Mouse (Mus musculus) spleen, postnatal 4 days (tissue): ENCODE data around the gene Ctf1.
"Not testable (repeated sequence)": the region's sequence is repeated elsewhere in the genome, so short reads cannot be mapped to it uniquely, and the experiment has no call there.

Experiments
- DNase-seq, 2 experiments: peaks; one replicate each; pipeline ENCODE4 v3.0.0; 2022; ENCODE audit warnings: low spot score in 2 of 2

The Ctf1 gene

DNA sequence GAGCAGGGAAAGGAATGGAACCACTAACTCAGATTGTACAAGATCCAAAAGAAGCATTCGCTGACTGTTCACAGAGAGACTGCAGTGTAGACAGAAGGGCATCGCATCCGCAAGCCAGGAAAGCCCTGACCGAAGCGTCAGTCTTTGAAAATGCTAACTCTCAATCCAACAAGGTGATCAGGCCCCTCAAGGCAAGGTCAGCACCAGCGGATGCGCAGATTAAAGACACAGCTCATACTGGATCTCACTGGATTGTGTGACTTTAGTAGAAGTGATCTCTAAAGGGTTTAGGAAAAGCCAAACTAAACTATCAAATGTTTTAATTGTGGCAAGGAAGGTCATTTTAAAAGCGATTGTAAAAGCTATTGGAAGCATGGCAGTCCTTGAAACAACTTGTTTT, 19.2 kb upstream of the Ctf1 start:
- no peak for DNase-seq

DNA sequence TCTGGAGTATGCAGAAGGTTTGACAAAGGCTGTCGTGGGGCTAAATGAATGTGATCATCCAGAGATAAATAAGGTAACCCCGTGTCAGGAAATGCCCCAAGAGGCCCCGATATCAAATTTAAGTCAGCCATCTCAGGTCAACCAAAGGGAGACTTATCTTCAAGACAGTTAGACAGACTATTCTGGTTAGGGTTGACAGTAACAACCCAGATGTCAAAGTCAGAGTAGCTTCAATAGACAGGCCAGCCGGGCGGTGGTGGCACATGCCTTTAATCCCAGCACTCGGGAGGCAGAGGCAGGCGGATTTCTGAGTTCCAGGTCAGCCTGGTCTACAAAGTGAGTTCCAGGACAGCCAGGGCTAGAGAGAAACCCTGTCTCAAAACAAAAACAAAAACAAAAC, 18.8 kb upstream of the Ctf1 start:
- not testable (repeated sequence) for DNase-seq

DNA sequence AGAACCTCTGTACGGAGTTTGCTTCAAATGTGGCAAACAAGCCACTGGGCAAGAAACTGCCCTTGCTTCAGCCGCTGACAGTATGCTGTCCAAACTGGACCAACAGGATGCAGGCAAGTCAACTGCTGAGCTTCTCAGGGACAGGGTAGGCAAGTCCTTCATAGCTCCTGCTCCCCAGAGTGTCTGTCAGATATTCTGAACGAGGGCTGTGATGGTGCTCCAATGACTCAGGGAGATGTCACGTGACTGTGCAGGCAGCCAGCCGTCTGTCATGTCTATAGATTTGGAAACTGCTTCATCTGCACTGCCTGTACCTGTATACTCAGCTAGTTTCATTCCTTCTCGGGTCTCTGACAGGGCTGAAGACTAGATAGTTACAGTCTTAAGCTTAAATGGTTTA, 13.6 kb upstream of the Ctf1 start:
- no peak for DNase-seq

DNA sequence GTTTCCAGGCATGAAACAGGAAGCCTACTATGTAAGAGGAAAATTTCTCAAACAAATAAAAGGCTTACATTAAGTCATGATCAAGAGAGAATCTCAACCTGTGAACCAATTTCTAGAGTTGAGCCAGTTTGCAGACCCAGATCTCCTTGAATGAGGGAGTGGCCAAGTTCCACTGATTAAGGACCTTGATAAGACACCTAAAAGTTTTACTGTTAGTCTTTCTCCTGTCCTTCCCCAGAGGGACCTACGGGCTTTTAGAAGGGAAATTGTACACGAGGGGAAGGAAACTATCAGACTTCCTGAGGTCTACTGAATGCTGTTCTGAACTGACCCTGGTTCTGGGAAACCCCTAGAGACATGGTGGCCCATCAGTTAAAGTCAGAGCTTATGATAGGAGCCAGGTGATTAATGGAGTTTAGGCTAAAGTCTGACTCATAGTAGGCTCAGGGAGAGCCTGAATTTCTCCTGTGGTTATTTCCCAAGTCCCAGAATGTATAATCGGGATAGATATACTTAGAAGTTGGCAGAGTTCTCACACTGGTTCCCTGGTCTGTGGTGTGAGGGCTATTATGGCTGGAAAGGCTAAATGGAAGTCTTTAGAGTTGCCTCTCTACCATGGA, 11.7 kb upstream of the Ctf1 start:
- no peak for DNase-seq

DNA sequence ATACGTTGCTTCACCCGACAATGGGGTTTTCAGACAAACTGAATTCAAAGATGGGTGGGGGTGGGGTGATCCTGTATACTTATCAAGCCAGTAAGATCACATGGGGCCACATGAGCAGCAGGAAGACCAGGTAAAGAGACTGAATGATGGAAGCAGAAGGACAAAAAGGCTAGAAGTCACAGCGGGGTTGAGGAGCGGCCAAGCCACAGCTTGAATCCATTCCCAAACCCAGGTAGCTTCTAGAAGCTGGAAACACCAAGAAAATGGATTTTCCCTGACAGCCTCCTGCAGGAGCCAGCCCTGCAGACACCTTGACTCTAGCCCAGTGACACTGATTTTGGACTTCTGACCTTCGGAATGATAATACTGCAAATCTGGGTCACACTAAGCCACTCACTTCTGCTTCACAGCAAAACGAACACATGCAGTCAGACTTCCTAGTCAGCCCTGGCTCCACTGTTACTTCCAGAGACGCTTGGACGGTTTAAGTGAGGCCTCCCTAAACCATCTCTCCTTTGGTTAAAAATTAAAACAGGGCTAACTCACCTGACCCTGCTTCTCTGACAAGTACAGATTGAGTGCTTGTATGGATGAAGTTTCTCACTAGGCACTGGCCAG, 8.9 kb upstream of the Ctf1 start:
- DNase-seq = no peak

DNA sequence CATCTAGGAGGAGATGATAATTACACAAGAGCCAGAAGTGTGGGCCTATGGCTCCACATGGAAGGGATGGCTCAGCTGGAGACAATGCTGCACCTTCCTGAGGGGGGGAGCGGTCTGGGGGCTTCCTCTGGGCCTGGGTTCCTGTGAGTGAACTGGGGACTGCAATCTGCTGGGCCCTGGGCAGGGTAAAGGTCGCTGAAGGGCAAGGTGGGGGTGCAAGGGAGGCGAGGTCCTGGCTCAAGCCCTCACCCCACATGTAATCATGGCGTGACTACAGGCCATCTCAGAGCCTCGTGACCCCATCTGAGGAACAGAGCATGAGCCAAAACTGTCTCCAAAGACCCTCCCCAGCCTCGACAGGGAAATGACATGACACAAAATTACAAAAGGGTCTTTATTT, 7.9 kb upstream of the Ctf1 start:
- no peak for DNase-seq

DNA sequence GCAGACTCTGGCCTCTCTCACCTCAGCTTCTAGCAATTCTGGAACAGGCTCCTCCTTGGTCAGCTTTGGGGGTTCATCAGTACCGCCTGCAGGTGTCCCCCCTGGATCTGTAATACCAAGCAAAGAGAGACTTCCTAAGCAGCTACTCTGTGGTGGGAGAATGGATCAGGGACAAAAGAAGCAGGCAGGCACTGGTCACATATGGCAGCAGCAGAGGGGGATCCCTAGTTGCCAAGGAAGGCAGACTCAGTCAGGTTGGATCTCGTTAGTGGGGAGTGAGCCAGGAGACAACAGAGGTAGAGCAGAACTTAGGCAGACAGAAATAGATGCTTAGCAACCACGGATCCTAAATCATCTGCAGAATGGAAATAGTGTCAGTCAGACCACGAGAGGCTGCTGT, 6.8 kb upstream of the Ctf1 start:
- DNase-seq = no peak

DNA sequence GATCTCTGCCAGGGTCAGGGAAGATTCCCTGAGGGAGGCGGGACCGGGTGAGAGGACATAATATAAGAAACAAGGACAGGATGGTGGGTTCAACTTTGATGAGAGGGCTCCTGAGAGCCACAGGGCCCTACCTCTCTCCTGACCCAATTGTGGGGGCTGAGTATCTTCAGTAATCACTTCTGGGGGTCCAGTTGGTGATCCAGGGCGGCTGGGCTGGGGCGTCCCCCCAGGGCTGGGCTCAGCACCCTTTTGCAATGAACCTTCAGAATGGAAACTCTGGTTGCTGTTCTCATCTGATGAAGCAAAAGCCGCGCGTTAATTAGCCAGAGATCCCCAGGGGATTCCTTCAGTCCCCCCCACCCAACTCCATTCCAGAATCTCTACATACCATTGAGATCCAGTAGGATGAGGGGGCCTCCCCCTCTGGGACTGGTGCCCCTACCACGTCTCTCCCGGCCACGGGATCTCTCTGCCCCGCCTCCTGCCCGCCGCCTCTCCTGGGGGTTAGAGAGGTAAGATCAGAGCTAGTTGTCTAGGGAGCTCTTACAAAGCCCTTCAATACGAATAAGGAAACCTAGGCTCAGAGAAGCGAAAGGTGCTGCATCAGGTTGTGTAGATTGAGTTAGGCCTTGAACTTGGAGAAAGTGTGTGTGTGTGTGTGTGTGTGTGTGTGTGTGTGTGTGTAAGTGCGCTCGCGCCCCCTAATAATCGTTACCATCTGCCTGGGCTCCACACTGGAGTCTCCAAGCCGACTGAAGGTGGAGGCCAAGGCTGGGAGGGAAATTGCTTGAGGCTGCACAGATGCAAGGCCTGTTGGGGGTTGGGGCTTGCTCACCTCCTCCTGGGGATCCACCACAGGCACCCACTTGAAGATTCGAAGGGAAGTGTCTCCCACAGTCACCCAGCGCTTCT, 5.2 kb upstream of the Ctf1 start:
- DNase-seq = no peak

DNA sequence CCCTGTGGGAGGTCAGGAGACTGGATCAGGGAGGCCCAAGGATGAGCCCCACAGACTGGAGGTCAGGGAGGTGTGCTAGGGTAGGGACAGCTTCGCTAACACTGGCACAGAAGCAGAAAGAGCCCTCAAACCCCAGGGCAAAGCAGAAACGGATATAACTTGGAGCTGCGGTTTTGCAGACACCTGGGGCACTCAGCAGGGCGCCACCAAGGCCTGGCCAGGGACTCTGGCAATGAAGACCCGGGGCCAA, 4.7 kb upstream of the Ctf1 start:
- DNase-seq = no peak

DNA sequence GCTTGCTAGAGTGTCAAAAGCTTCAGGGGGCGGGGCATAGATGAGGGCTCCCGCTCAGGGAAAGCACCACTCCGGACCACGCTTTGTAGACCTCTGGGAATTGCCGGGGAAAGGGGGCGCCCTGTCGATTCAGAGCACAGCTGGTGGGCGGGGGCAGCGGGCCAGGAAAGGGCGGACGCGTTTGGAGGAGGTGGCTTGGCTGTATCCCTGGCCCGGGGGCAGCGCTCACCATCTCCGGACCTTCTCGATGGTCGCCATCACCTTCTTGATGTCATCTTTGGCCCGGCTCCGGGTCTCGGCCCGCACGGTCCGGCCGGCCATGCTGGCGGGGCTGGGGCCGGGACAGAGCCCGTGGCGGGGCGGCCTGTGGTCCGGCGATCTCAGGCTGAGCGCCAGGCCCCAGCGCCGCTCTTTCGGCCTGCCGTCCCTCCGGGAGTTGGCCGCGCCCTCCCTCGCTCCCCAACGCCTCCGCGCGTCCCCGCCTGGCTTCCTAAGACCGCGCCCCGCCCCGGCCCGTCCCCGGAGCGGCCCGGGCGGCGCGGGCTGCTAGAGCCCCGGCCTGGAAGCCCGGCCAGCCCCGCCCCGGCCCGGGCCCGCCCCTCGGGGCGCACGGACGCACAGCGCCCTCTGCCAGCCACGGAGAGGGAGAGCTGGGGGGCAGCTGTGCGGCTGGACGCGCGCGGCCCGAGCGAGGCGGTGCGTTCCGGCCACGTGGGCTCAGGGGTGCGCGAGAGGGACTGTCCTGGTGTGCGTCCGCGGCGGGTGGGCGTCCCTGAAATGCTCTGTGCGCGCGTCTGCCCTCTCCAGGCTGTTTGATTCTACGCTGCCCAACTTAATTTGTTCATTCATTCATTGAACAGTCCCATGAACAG, 4.1 kb upstream of the Ctf1 start, which contains the start of gene Bcl7c:
Gene Bcl7c (minus strand): TSS at position 727 of the 872 bp plus-strand sequence.
- DNase-seq = peak; percentile 89 to 94

DNA sequence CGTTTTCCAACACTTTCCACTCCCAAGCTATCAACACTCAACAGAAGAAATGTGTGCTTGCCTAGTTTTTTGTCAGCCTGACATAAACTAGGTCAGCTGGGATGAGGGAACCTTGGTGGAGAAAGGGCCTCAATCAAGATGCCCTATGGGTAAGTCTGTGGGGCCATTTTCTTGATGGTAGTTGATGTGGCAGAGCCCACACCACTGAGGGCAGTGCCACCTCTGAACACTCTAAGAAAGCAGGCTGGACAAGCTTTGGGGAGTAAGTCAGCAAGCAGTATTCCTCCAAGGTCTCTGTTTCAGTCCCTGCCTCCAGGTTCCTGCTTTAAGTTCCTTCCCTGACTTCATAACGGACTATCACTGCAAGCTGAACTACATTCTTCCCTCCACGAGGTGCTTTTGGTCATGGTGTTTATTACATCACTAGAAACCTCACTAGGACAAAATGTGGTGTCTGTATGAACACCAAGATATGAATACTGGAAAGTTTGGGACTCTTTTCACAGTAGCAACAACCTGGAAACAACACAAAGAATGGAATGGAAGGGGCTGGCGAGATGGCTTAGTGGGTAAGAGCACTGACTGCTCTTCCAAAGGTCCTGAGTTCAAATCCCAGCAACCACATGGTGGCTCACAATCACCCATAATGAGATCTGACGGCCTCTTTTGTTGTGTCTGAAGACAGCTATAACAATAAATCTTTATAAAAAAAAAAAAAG, 3.1 kb upstream of the Ctf1 start:
- DNase-seq = no peak

DNA sequence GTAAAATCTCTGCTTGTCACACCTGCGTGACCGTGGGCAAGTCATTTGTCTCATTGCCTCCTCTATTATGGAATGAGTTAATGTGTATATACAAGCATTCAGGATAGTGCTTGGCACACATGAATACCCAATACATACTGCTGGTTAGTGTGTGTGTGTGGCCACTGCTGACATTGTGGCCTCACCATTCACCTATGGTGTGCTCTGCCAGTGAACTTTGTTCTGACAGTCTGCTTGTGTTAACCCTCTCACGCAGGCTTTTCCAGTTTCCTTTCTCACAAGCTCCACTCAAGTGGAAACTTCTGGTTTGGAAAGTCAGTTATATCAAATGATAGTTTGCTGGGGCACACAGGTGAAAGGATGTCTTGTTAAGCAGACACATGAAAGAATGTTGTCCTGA, 1.5 kb upstream of the Ctf1 start:
- DNase-seq = no peak

DNA sequence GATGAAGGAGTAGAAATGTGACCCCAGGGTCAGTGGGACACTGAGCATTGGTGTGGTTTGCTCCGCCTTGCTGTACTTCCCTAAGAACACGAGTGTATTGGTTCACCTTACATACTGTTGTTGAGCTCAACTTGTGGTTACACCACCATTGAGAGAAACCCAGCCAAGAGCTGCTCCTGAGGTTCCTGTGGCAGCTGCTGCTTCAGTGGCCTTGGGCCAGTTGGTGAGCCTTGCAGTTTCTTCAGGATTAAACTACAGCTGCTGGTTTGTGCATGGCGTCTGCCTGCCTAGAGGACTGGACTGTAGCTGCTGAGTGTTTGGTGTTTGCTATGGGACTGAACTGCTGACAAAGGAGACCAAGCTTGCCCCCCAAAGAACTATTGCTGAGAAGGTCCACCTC, 1.1 kb upstream of the Ctf1 start:
- DNase-seq = no peak

DNA sequence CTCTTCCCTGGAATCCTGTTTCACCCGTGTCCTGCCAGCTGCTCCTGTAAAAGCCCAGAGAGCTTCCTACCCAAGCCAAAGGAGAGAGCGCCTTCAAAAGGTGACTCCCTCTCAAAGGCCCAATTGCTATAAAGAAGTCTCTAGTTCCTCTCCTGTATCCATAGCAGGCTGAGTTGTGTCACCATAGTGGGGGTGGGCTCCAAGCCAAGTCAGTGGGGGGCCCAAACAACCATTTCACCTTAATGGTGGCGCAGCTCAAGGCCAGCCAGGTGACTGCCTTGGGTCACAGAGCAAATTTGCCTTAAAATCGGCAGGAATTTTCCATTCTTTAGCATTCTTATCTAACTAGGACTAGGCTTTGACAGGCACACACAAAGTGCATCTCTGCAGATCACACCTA, 2.3 kb downstream of the Ctf1 start:
- DNase-seq = no peak

DNA sequence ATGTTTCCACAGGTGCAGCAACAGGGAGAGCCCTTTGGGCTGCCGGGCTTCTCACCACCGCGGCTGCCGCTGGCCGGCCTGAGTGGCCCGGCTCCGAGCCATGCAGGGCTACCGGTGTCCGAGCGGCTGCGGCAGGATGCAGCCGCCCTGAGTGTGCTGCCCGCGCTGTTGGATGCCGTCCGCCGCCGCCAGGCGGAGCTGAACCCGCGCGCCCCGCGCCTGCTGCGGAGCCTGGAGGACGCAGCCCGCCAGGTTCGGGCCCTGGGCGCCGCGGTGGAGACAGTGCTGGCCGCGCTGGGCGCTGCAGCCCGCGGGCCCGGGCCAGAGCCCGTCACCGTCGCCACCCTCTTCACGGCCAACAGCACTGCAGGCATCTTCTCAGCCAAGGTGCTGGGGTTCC, 4.5 kb downstream of the Ctf1 start:
- peak; percentile 74 to 89 for DNase-seq

DNA sequence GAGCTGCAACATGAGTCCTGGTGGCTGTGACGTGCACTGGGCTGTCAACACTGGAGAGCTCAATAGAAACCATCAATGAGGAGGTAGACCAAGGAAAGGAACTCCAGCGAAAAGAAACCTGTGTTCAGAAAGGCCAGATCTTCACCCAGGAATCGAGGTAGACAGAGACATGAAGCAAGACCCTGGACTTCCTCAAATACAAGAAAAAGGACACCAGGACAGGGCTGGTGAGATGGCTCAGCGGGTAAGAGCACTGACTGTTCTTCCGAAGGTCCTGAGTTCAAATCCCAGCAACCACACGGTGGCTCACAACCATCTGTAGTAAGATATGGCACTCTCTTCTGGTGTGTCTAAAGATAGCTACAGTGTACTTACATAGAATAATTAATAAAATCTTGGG, 5.8 kb downstream of the Ctf1 start:
- no peak for DNase-seq

DNA sequence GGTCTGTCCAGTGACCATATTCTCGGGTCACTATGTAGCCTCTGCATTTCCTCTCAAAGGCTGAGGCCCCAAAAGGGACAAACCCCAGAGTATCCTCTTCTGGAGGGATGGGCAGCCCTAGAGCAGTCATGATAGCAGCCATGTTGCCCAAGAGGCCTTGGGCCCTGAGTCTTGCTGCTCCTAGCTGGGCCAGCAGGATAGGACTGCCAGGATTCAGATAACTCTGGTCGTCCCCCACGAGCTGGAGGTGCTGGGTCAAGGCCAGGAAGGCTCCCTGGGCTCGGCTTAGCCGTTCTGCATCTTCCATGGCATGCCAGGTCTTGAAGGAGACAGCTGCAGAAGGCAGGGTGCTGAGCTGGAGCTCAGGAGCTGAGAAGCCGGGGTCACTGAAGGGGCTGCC, 6.7 kb downstream of the Ctf1 start:
- no peak for DNase-seq

DNA sequence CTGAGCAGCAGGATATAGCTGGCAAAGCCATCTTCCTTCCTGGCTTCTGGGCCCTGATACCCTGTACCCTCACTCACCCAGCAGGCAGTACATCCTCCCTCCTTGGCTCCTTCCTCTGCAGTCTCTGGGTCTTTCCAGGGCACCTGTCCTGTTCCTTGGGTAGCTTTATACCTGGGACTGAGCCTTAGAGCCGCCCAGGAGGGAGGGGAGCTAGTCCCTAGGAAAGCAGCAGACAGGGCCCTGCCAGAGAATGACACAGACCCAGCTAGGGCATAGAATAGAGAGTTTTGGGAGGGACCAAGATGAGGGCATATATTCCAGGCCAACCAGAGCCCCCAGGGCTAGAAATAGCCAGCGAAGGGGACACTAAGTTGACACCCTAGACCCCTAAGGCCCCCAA, 13.0 kb downstream of the Ctf1 start:
- no peak for DNase-seq

DNA sequence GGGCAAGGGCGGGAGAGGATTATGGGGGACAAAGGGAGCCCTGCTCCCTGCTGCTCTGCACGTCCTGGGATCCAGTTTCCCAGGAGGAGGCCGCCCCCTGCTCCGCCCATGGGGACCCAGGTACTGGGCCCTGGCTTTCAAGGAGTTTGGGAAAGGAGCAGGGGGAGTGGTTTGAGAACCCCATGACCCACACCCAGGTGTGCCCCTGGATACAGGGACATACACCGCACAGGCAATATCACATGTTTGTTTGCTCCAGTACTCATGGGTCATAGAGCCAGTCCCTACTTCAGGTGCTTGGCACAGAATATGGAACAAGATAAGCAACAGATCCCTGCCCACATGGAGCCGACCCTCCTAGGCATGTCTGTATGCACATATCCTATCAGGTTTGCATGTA, 13.4 kb downstream of the Ctf1 start:
- DNase-seq = no peak

DNA sequence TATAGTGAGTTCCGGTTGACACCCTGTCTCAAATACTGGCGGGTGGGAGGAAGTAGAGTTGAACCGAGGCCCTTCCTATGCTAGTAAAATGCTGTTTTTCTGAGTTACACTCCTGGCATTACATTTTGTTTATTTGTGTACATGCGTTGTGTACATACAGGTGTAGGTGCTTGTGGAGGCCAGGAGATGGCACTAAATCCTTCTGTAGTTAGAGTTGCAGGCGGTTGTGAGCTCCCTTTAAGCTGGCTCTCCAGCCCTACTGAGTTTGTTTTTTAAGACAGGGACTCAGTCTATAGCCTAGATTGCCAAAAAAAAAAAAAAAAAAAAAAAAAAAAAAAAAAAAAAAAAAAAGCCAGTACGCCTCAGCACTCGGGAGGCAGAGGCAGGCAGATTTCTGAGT, 15.4 kb downstream of the Ctf1 start:
- no peak for DNase-seq

DNA sequence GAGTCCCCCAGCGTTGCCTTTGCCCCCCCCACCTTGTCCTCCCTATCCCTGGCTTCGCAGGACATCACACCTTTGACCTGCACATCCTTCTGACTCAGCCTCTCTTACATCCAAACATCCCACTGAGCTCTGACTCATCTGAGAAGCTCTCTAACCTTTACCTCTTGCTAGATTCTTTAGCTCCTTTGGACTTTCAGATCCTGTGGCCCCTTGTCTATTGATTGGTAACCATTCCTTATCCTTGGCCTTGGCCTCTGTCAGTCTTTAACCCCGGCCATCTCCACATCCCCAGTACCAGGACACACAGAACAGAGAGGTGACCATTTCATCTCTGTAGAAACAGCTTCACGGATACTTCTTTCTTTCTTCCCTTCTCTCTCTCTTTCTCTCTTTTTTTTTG, 17.6 kb downstream of the Ctf1 start:
- DNase-seq = no peak

DNA sequence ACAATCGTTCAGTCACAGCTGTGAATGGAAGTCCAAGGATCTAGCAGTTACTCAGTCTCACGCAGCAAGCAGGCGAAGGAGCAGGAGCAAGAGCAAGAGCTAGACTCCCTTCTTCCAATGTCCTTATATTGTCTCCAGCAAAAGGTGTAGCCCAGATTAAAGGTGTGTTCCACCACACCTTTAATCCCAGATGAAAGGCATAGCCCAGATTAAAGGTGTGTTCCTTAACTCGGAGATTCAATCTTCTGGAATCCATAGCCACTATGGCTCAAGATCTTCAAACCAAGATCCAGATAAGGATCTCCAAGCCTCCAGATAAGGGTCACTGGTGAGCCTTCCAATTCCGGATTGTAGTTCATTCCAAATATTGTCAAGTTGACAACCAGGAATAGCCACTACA, 19.5 kb downstream of the Ctf1 start, which contains the start of gene Ctf2:
Gene Ctf2 (minus strand): TSS at position 101 of the 400 bp plus-strand sequence.
- not testable (repeated sequence) for DNase-seq
